Mouse (Mus musculus): ENCODE results near the gene Pcp4. TPM values are rescaled to one million over a fixed set of nuclear protein-coding genes. Genes with fewer than 3 reads are reported as not detected.
"Not testable (repeated sequence)": the region's sequence is repeated elsewhere in the genome, so short reads cannot be mapped to it uniquely, and the experiment has no call there.

Pcp4 gene
- 100 to 1,000 TPM; 410 to 473 TPM for total RNA-seq (2021)
- long read RNA-seq, experiment 1, transcript Pcp4-201 (3 exons, 641 nt): major isoform, 352 of 370 reads
- long read RNA-seq, experiment 1, partial matches to known transcripts: 12 of 370 reads
- long read RNA-seq, experiment 1, other reads (novel, unspliced or antisense): 6 of 370 reads
- long read RNA-seq, experiment 2, transcript Pcp4-201 (3 exons, 641 nt): major isoform, 214 of 225 reads
- long read RNA-seq, experiment 2, partial matches to known transcripts: 6 of 225 reads
- long read RNA-seq, experiment 2, other reads (novel, unspliced or antisense): 5 of 225 reads

DNA sequence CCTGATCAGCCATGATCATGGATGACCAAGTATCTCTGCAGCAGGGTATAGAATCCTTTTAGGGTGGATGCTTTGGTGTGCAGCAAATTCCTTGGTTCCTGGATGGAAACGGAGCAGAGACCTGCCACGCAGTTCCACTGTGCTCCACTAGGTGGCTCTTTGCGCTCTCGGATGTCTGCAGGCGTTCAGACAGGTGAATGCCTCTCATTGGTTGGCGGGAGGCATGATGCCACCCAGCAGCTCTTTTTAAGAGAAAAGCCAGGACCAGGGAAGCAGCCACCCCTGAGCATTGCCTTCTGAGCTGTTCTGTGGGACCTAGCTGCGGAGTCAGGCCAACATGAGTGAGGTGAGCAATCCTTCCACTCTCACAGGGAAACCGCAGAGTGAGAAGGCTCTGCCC lies at the start of gene Pcp4:
TSS of gene Pcp4 (plus strand) at position 162 of the 400 bp plus-strand sequence.
- TF ChIP-seq CTCF (IDR thresholded peaks at IDR 0.05): no peak; the same call in none of the 2 replicates
- Histone ChIP-seq H3K27ac (peak within 1 kb of the TSS; percentile 74), H3K4me3 (peak within 1 kb of the TSS; percentile 52)
- intact Hi-C loops (cut with DNase I): loop anchor here (1.0 to 5.0 kb wide), 3 partner anchors 110 to 205 kb away; no protein-coding TSS in a partner anchor
- DNase-seq (ENCODE audit: extremely low spot score in 1 of 2, low spot score in 2 of 2): peak; percentile 92 to 96

- intact Hi-C loops (cut with DNase I): no loop called here
- no peak for TF ChIP-seq CTCF (IDR thresholded peaks at IDR 0.05)
- Histone ChIP-seq H3K27ac (no peak overlapping the region), H3K4me3 (no peak overlapping the region)
- no peak for DNase-seq (ENCODE audit: extremely low spot score in 1 of 2, low spot score in 2 of 2)
Measured at GRCm38 (mm10) chr16:96425044-96425443, 42.4 kb upstream of the Pcp4 start.

DNA sequence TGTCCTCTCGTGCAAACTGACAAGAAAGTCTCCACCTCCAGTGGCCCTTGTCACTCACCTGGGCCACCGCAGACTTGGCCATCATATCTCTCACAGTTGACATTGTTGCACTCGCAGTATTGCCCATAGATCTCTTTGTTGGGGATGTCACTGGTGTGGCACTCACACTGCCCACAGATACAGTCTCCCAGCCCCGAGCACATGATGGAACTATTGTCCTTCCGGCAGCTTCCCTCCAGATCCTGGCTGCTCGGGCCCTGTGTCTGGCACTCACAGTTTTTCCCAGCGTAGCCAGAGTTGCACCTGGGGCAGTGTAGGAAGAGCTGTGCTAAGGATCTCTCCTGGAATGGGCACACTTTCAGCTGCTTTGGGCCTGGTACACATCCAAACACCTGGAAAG lies 40.7 kb upstream of the Pcp4 start:
- intact Hi-C loops (cut with DNase I): no loop called here
- no peak overlapping the region for H3K27ac ChIP-seq
- no peak for DNase-seq (ENCODE audit: extremely low spot score in 1 of 2, low spot score in 2 of 2)
- no peak overlapping the region for H3K4me3 ChIP-seq
- no peak for TF ChIP-seq CTCF (IDR thresholded peaks at IDR 0.05)

DNA sequence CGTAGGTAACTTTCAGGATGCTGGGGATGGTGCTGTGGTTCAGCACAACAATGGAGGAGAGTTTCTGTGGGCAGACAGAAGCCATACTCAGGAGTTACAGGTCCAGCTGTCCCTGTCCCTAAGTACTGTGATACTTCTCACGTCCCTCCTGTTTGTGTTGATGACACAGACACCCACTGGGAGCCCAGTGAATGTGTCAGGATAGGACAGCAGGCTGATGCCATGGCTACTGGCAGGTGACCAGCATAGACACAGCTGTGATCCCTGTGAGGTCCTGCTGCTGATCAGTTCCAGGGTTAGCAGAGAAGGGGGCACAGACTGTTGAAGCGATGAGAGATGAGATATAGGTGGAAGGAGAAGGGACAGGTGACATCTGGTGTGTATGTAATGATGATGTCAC lies 38.4 kb upstream of the Pcp4 start:
- Histone ChIP-seq H3K4me3 (no peak overlapping the region), H3K27ac (no peak overlapping the region)
- intact Hi-C loops (cut with DNase I): no loop called here
- TF ChIP-seq CTCF (IDR thresholded peaks at IDR 0.05): no peak
- no peak for DNase-seq (ENCODE audit: extremely low spot score in 1 of 2, low spot score in 2 of 2)

DNA sequence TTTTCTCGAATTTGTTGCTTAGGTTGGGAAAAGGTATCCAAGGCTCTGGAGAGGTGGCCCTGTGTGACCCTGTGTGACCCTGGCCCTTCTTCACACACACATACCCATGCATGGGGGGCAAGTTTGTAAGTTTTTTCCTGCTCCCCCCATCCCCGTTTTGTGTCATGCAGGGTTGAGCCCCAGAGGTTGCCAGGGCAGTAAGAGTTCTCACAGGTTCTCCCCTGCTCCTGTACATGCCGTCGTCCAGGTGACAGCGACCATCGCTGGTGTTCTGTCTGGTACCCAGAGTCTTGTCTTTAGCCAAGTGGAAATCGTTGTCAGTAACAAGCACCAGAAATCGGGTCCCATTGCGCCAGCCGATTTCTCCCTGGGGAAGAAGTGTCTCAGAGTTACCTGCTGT lies 34.1 kb upstream of the Pcp4 start:
- no peak for DNase-seq (ENCODE audit: extremely low spot score in 1 of 2, low spot score in 2 of 2)
- TF ChIP-seq CTCF (IDR thresholded peaks at IDR 0.05): no peak
- intact Hi-C loops (cut with DNase I): no loop called here
- H3K27ac ChIP-seq: no peak overlapping the region
- no peak overlapping the region for H3K4me3 ChIP-seq

DNA sequence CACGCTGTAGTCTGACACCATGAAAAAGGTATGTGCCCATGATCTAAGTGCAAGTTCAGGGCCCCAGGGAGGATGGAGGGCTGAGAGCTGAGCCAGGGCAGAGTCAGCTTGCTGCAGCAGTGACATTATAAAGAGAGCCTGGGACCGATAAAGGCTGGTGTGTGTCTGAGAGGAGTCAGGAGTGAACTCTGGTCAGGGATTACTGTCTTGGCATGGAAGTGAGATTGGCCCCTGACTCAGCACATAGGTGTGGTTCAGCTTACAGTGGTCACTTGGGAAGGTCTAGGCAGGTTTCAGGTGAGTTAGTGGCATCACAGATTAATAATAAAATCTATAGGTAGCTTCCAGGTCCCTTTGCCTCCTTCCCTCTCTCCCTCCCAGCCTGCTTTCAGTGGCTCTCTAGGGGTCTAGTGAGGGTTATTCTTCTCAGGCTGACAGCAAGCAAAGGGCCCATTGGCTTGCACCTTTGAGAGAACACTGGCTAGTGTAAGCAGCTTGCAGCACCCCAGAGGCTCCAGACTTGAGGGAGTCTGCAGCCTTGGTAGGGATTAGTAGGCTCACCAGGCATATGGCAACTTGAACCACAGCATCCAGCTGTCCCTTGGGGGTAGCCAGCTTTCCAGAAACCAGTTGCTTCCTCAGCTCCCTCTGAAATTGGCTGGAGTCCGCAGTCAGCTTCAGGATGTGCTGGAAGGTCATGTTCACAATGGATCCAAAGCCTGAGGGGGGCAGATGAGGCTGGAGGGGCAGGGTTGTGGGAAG lies 33.2 kb upstream of the Pcp4 start:
- intact Hi-C loops (cut with DNase I): no loop called here
- H3K4me3 ChIP-seq: no peak overlapping the region
- TF ChIP-seq CTCF (IDR thresholded peaks at IDR 0.05): no peak
- H3K27ac ChIP-seq: no peak overlapping the region
- no peak for DNase-seq (ENCODE audit: extremely low spot score in 1 of 2, low spot score in 2 of 2)

DNA sequence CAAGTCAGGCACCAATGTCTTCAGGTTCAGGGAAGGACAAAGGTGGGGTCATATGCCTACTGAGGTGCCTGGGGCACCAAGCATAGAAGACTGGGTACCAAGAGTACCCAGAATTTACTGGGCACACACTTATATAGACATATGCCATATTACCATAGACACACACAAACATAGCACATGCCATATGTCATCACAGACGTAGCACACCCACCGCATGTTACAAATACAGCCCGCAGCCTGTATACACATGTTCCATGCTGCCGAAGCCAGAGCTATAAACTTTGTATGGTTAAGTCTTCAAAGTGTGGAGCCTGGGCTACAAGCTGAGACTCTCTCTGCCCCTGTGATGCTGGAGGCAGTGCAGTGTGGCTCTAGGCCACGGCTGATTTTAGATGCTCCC lies 28.5 kb upstream of the Pcp4 start:
- intact Hi-C loops (cut with DNase I): no loop called here
- no peak for TF ChIP-seq CTCF (IDR thresholded peaks at IDR 0.05)
- DNase-seq (ENCODE audit: extremely low spot score in 1 of 2, low spot score in 2 of 2): no peak
- Histone ChIP-seq H3K4me3 (no peak overlapping the region), H3K27ac (no peak overlapping the region)

DNA sequence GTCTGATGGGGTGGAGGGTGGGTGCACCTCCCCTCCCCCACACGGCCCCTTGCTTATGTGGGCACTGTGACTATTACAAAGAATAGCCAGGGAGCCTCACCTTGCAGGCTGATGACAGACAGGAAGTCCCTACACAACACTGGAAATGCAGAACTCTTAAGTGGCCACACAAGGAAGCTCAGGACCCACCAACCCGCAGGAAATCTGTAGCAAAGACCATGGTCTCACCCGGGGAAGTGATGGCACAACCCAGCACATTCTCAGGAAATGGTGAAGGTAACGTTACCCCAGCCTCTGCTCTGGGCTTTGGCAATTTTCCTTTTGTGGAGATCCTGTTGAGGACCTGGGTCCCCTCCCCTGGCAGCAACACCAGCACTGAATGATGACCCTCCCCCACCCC lies 27.7 kb upstream of the Pcp4 start:
- intact Hi-C loops (cut with DNase I): no loop called here
- Histone ChIP-seq H3K27ac (no peak overlapping the region), H3K4me3 (no peak overlapping the region)
- DNase-seq (ENCODE audit: extremely low spot score in 1 of 2, low spot score in 2 of 2): no peak
- TF ChIP-seq CTCF (IDR thresholded peaks at IDR 0.05): no peak

DNA sequence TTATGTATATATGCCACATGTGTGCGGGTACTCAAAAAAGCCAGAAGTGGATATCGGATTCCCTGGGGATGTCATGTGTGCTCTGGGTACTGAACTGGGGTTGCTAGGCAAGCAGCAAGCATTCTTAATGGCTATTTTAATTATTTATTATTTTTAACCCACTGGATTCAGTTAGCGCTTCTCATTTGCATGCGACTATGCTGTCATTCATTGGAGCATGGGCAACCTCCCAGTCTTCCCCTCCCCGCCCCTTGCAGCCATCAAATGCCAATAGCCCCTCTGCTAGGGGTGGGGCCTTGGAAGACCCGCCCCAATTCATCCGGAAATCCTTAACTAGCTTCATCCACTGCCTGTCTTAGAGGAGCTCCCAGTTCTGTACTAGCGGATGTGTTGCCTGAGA lies 26.5 kb upstream of the Pcp4 start:
- Histone ChIP-seq H3K4me3 (no peak overlapping the region), H3K27ac (no peak overlapping the region)
- intact Hi-C loops (cut with DNase I): no loop called here
- DNase-seq (ENCODE audit: extremely low spot score in 1 of 2, low spot score in 2 of 2): no peak
- no peak for TF ChIP-seq CTCF (IDR thresholded peaks at IDR 0.05)

GRCm38 (mm10) chr16:96441826-96442225 lies 25.6 kb upstream of the Pcp4 start:
- H3K27ac ChIP-seq: no peak overlapping the region
- intact Hi-C loops (cut with DNase I): no loop called here
- no peak for TF ChIP-seq CTCF (IDR thresholded peaks at IDR 0.05)

GRCm38 (mm10) chr16:96443468-96443867 lies 23.9 kb upstream of the Pcp4 start, which contains the start of gene Itgb2l:
Gene Itgb2l, minus strand, starts transcription at chr16:96443619.
- no peak for DNase-seq (ENCODE audit: extremely low spot score in 1 of 2, low spot score in 2 of 2)
- TF ChIP-seq CTCF (IDR thresholded peaks at IDR 0.05): no peak
- intact Hi-C loops (cut with DNase I): no loop called here
- no peak within 1 kb of the TSS for H3K27ac ChIP-seq
- no peak within 1 kb of the TSS for H3K4me3 ChIP-seq

More at GRCm38 (mm10) chr16:96441826-96442225, 25.6 kb upstream of the Pcp4 start:
- DNase-seq (ENCODE audit: extremely low spot score in 1 of 2, low spot score in 2 of 2): no peak
- H3K4me3 ChIP-seq: no peak overlapping the region

DNA sequence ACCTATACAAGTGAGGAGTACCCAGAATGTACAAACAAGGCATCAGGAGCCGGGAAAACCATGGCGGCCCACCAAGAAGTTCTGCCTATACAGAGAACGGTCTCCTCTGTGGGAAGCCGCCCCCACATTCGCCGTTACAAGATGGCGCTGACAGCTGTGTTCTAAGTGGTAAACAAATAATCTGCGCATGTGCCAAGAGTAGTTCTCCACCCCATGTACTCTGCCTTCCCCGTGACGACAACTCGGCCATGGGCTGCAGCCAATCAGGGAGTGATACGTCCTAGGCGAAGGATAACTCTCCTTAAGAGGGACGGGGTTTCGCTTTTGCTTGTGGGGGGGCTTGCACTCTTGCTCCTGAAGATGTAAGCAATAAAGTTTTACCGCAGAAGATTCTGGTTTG lies 16.5 kb upstream of the Pcp4 start:
- H3K27ac ChIP-seq; DNase-seq (ENCODE audit: extremely low spot score in 1 of 2, low spot score in 2 of 2); intact Hi-C loops (cut with DNase I); H3K4me3 ChIP-seq: not testable (repeated sequence)
